Mouse (Mus musculus) intestine, postnatal 0 days (tissue): ENCODE data around the gene RPS10-NUDT3. TPM values are rescaled to one million over a fixed set of nuclear protein-coding genes. Genes with fewer than 3 reads are reported as not detected.

ENCODE experiments used
- ATAC-seq: fragments of 200-750 bp; cut with Nextera tagmentation; 2 replicates; pipeline ENCODE4 v1.8.0; 2017; ENCODE audit warnings: mild to moderate bottlenecking, moderate TSS enrichment, moderate library complexity
- H3K27ac ChIP-seq: fragments of 300-500 bp; sonication (generic); 2 replicates; pipeline ENCODE4 v1.5.1; 2014; ENCODE audit warnings: mild to moderate bottlenecking, low read depth, low read length, moderate library complexity
- H3K27me3 ChIP-seq: fragments of 300-500 bp; sonication (generic); replicated peaks from 2 replicates; pipeline ENCODE4 v1.6.1; 2014; ENCODE audit warnings: low read length, mixed read lengths; ENCODE audit not compliant: control insufficient read depth, insufficient read depth
- H3K36me3 ChIP-seq: fragments of 300-500 bp; sonication (generic); 2 replicates; pipeline ENCODE4 v1.6.1; 2014; ENCODE audit warnings: mild to moderate bottlenecking, moderate library complexity; ENCODE audit not compliant: control insufficient read depth, insufficient read depth
- H3K4me1 ChIP-seq: fragments of 300-500 bp; sonication (generic); replicated peaks from 2 replicates; pipeline ENCODE4 v1.6.1; 2014; ENCODE audit warnings: antibody characterized with exemption, low read length, mixed read lengths; ENCODE audit not compliant: control insufficient read depth, insufficient read depth
- H3K4me2 ChIP-seq: fragments of 300-500 bp; sonication (generic); replicated peaks from 2 replicates; pipeline ENCODE4 v1.6.1; 2014; ENCODE audit warnings: low read depth, mild to moderate bottlenecking, moderate library complexity
- H3K4me3 ChIP-seq: fragments of 300-500 bp; sonication (generic); 2 replicates; pipeline ENCODE4 v1.5.1; 2014; ENCODE audit warnings: low read depth, low read length
- H3K9ac ChIP-seq: fragments of 300-500 bp; sonication (generic); 2 replicates; pipeline ENCODE4 v1.6.1; 2014; ENCODE audit warnings: mild to moderate bottlenecking, low read depth, low read length
- H3K9me3 ChIP-seq: fragments of 300-500 bp; sonication (generic); 2 replicates; pipeline ENCODE4 v1.6.1; 2016; ENCODE audit warnings: mixed run types; ENCODE audit not compliant: control insufficient read depth
- CTCF ChIP-seq: sonication (generic); IDR thresholded peaks from 2 replicates; pipeline ENCODE4 v1.5.1; 2016; ENCODE audit warnings: low read depth, mild to moderate bottlenecking, control low read depth, antibody characterized with exemption, moderate library complexity
- WGBS: fragments of 180-500 bp; shearing (Covaris S2); extraction: QIAGEN DNeasy Blood & Tissue Kit; methylation state at CpG from one replicate; pipeline ENCODE4 v1.1.7; 2014; 5-methylcytosine and 5-hydroxymethylcytosine counted together
- polyA plus RNA-seq: library from polyadenylated mRNA; unstranded; fragments of >200 nt; fragmentation: Nextera tagmentation; extraction: Ambion mirVana; gene quantifications from 2 replicates; pipeline ENCODE4 v1.2.1, GENCODE M21; 2015

The RPS10-NUDT3 gene
- polyA plus RNA-seq, 1 experiment from 2014 or later, result not detected

- no peak for TF ChIP-seq CTCF
- Histone ChIP-seq H3K4me1 (no peaks in the 10 kb centered on the region), H3K27ac (no peak overlapping the region), H3K36me3 (peaks cover 2% of the 10 kb centered on the region; the same call in 1 of the 2 replicates), H3K27me3 (no peaks in the 10 kb centered on the region), H3K9me3 (no peaks in the 10 kb centered on the region), H3K4me3 (no peak overlapping the region), H3K9ac (no peak overlapping the region), H3K4me2 (no peak overlapping the region)
- WGBS, result 88% methylated on average over 16 of the region's 16 CpGs
- ATAC-seq, result no peak
Measured at GRCm38 (mm10) chr17:27574470-27575115, 60.4 kb downstream of the RPS10-NUDT3 start.

- 88% methylated on average over 10 of the region's 10 CpGs for WGBS
- H3K9ac ChIP-seq, result no peak overlapping the region
- no peak overlapping the region for H3K4me2 ChIP-seq
- no peaks in the 10 kb centered on the region for H3K9me3 ChIP-seq
- H3K27me3 ChIP-seq, result no peaks in the 10 kb centered on the region
- no peaks in the 10 kb centered on the region; the same call in 1 of the 2 replicates for H3K36me3 ChIP-seq
- TF ChIP-seq CTCF, result no peak
- no peaks in the 10 kb centered on the region for H3K4me1 ChIP-seq
- ATAC-seq, result no peak
- H3K4me3 ChIP-seq, result no peak overlapping the region
- H3K27ac ChIP-seq, result no peak overlapping the region
Measured at GRCm38 (mm10) chr17:27573772-27574320, 61.2 kb downstream of the RPS10-NUDT3 start.

- Histone ChIP-seq H3K36me3 (no peaks in the 10 kb centered on the region), H3K4me1 (no peaks in the 10 kb centered on the region), H3K4me2 (no peak overlapping the region), H3K27me3 (no peaks in the 10 kb centered on the region), H3K9me3 (no peaks in the 10 kb centered on the region), H3K27ac (no peak overlapping the region), H3K4me3 (no peak overlapping the region), H3K9ac (no peak overlapping the region)
- ATAC-seq, result no peak
- no peak for TF ChIP-seq CTCF
- 76% methylated on average over 8 of the region's 8 CpGs for WGBS
Measured at GRCm38 (mm10) chr17:27571315-27571714, 63.7 kb downstream of the RPS10-NUDT3 start.

GRCm38 (mm10) chr17:27568228-27568627 is 66.8 kb downstream of the RPS10-NUDT3 start:
- no peak for TF ChIP-seq CTCF
- WGBS, result 88% methylated on average over 5 of the region's 5 CpGs
- H3K27ac ChIP-seq, result no peak overlapping the region
- H3K36me3 ChIP-seq, result no peaks in the 10 kb centered on the region
- H3K27me3 ChIP-seq, result no peaks in the 10 kb centered on the region
- no peaks in the 10 kb centered on the region for H3K9me3 ChIP-seq
- H3K4me1 ChIP-seq, result no peaks in the 10 kb centered on the region
- H3K4me2 ChIP-seq, result no peak overlapping the region
- no peak overlapping the region for H3K9ac ChIP-seq
- ATAC-seq, result no peak
- no peak overlapping the region for H3K4me3 ChIP-seq

- Histone ChIP-seq H3K27ac (no peak overlapping the region), H3K4me3 (peak overlapping the region; percentile 65), H3K4me1 (no peaks in the 10 kb centered on the region; the same call in 1 of the 2 replicates), H3K27me3 (no peaks in the 10 kb centered on the region), H3K9ac (peak overlapping the region; percentile 51), H3K4me2 (peak overlapping the region; percentile 83), H3K9me3 (no peaks in the 10 kb centered on the region), H3K36me3 (no peaks in the 10 kb centered on the region; the same call in 1 of the 2 replicates)
- no peak for TF ChIP-seq CTCF
- under 1% methylated on average over 13 of the region's 13 CpGs for WGBS
- ATAC-seq, result no peak
Measured at GRCm38 (mm10) chr17:27565942-27566267, 69.1 kb downstream of the RPS10-NUDT3 start.

- ATAC-seq, result peak; percentile 93
Measured at GRCm38 (mm10) chr17:27565163-27565941, 69.7 kb downstream of the RPS10-NUDT3 start, which contains the start of gene AI413582. AI413582 (minus strand) TSS chr17:27565756.

More at GRCm38 (mm10) chr17:27565163-27565941, 69.7 kb downstream of the RPS10-NUDT3 start, which contains the start of gene AI413582:
- peak within 1 kb of the TSS; percentile 60 for H3K27ac ChIP-seq
- no peaks in the 10 kb centered on the region for H3K27me3 ChIP-seq
- peak within 1 kb of the TSS; percentile 65 for H3K4me3 ChIP-seq
- no peaks in the 10 kb centered on the region for H3K9me3 ChIP-seq
- no peaks in the 10 kb centered on the region; the same call in 1 of the 2 replicates for H3K4me1 ChIP-seq
- under 1% methylated on average over 58 of the region's 58 CpGs for WGBS
- no peaks in the 10 kb centered on the region; the same call in 1 of the 2 replicates for H3K36me3 ChIP-seq
- TF ChIP-seq CTCF, result peak; percentile 100
- H3K4me2 ChIP-seq, result peak within 1 kb of the TSS; percentile 83
- H3K9ac ChIP-seq, result peak within 1 kb of the TSS; percentile 51
